Mouse (Mus musculus): Measurements from ENCODE around the gene Trpv6. TPM values are rescaled to one million over a fixed set of nuclear protein-coding genes. Genes with fewer than 3 reads are reported as not detected.

Trpv6 gene
- total RNA-seq, 2 experiments from 2014 or later = not detected

- intact Hi-C loops (cut with DNase I) = no loop called here
Measured at GRCm38 (mm10) chr6:41642765-41643164, 6.6 kb upstream of the Trpv6 start.

GRCm38 (mm10) chr6:41641173-41641866, 5.1 kb upstream of the Trpv6 start:
- TF ChIP-seq CTCF (IDR thresholded peaks at IDR 0.05) = no peak
- DNase-seq = no peak
- Histone ChIP-seq H3K27ac (no peak overlapping the region), H3K4me3 (no peak overlapping the region)
- intact Hi-C loops (cut with DNase I) = no loop called here

More at GRCm38 (mm10) chr6:41642765-41643164, 6.6 kb upstream of the Trpv6 start:
- no peak for TF ChIP-seq CTCF (IDR thresholded peaks at IDR 0.05)
- no peak for DNase-seq
- Histone ChIP-seq H3K27ac (no peak overlapping the region), H3K4me3 (no peak overlapping the region)

GRCm38 (mm10) chr6:41640449-41640848, 4.2 kb upstream of the Trpv6 start:
- TF ChIP-seq CTCF (IDR thresholded peaks at IDR 0.05) = no peak
- intact Hi-C loops (cut with DNase I) = no loop called here
- no peak for DNase-seq
- Histone ChIP-seq H3K4me3 (no peak overlapping the region), H3K27ac (no peak overlapping the region)

GRCm38 (mm10) chr6:41637927-41638506, 1.8 kb upstream of the Trpv6 start:
- Histone ChIP-seq H3K27ac (no peak overlapping the region), H3K4me3 (no peak overlapping the region)
- no peak for TF ChIP-seq CTCF (IDR thresholded peaks at IDR 0.05)
- DNase-seq = no peak
- intact Hi-C loops (cut with DNase I) = no loop called here

- H3K4me3 ChIP-seq = no peak overlapping the region
- H3K27ac ChIP-seq = no peak overlapping the region
- intact Hi-C loops (cut with DNase I) = no loop called here
- DNase-seq = no peak
- no peak for TF ChIP-seq CTCF (IDR thresholded peaks at IDR 0.05)
Measured at GRCm38 (mm10) chr6:41637393-41637792, 1.2 kb upstream of the Trpv6 start.

- intact Hi-C loops (cut with DNase I) = no loop called here
- H3K27ac ChIP-seq = no peak overlapping the region
- DNase-seq = no peak
- no peak overlapping the region for H3K4me3 ChIP-seq
- no peak for TF ChIP-seq CTCF (IDR thresholded peaks at IDR 0.05)
Measured at GRCm38 (mm10) chr6:41635211-41635610, 994 bp downstream of the Trpv6 start.

GRCm38 (mm10) chr6:41631549-41631948, 4.7 kb downstream of the Trpv6 start:
- intact Hi-C loops (cut with DNase I) = no loop called here
- H3K27ac ChIP-seq = no peak overlapping the region
- no peak overlapping the region for H3K4me3 ChIP-seq
- no peak for TF ChIP-seq CTCF (IDR thresholded peaks at IDR 0.05)
- DNase-seq = no peak

- no peak for DNase-seq
- intact Hi-C loops (cut with DNase I) = no loop called here
- no peak for TF ChIP-seq CTCF (IDR thresholded peaks at IDR 0.05)
- no peak overlapping the region for H3K4me3 ChIP-seq
- no peak overlapping the region for H3K27ac ChIP-seq
Measured at GRCm38 (mm10) chr6:41630791-41631190, 5.4 kb downstream of the Trpv6 start.

GRCm38 (mm10) chr6:41628180-41628579, 8.0 kb downstream of the Trpv6 start:
- H3K4me3 ChIP-seq = no peak overlapping the region
- no peak for TF ChIP-seq CTCF (IDR thresholded peaks at IDR 0.05)
- no peak overlapping the region for H3K27ac ChIP-seq
- intact Hi-C loops (cut with DNase I) = no loop called here
- no peak for DNase-seq

- H3K27ac ChIP-seq = no peak overlapping the region
- DNase-seq = no peak
- intact Hi-C loops (cut with DNase I) = no loop called here
Measured at GRCm38 (mm10) chr6:41622661-41623060, 13.5 kb downstream of the Trpv6 start.

GRCm38 (mm10) chr6:41621241-41621990, 14.8 kb downstream of the Trpv6 start:
- Histone ChIP-seq H3K27ac (no peak overlapping the region), H3K4me3 (no peak overlapping the region)
- DNase-seq = no peak
- intact Hi-C loops (cut with DNase I) = no loop called here
- no peak for TF ChIP-seq CTCF (IDR thresholded peaks at IDR 0.05)

More at GRCm38 (mm10) chr6:41622661-41623060, 13.5 kb downstream of the Trpv6 start:
- no peak overlapping the region for H3K4me3 ChIP-seq
- peak; percentile 20; the same call in 1 of the 2 replicates for TF ChIP-seq CTCF (IDR thresholded peaks at IDR 0.05)

GRCm38 (mm10) chr6:41620173-41620798, 15.9 kb downstream of the Trpv6 start:
- Histone ChIP-seq H3K27ac (no peak overlapping the region), H3K4me3 (no peak overlapping the region)
- intact Hi-C loops (cut with DNase I) = no loop called here
- no peak for DNase-seq
- TF ChIP-seq CTCF (IDR thresholded peaks at IDR 0.05) = no peak

GRCm38 (mm10) chr6:41607637-41608036, 28.6 kb downstream of the Trpv6 start:
- DNase-seq = no peak
- Histone ChIP-seq H3K4me3 (no peak overlapping the region), H3K27ac (no peak overlapping the region)
- intact Hi-C loops (cut with DNase I) = no loop called here
- TF ChIP-seq CTCF (IDR thresholded peaks at IDR 0.05) = no peak

Measured in gastrocnemius, adult 2 months (tissue).